Mouse (Mus musculus) small intestine, adult 2 months (tissue): ENCODE results near the gene Arid5b.

ENCODE experiments used
- CTCF ChIP-seq: fragments of 200-500 bp; IDR thresholded peaks from 2 replicates; pipeline ENCODE4 v1.5.1; 2012; ENCODE audit warnings: low read depth, mild to moderate bottlenecking, control low read depth, inconsistent platforms, low read length, moderate library complexity, mixed read lengths; ENCODE audit not compliant: insufficient replicate concordance, insufficient read length; ENCODE audit errors: extremely low read depth
- POLR2A ChIP-seq: fragments of 200-500 bp; IDR thresholded peaks from 2 replicates; pipeline ENCODE4 v1.6.1; 2012; ENCODE audit warnings: low read depth, mild to moderate bottlenecking, control low read depth, inconsistent platforms, low read length, moderate library complexity

- TF ChIP-seq CTCF (no peak), POLR2A (no peak)
These were observed 150.8 kb downstream of the Arid5b start for GRCm38 (mm10) chr10:68127604-68128256.
